Mouse (Mus musculus) left cerebral cortex, postnatal 14 days (tissue): ENCODE data around the gene Gen1. TPM values are rescaled to one million over a fixed set of nuclear protein-coding genes. Genes with fewer than 3 reads are reported as not detected.

Experiments used
- DNase-seq, 2 experiments: peaks; one replicate each; pipeline ENCODE4 v3.0.0; 2021 to 2022; ENCODE audit warnings: low spot score in 2 of 2, mixed read lengths in 1 of 2
- intact Hi-C: fragments of 180-260 bp; cut with DNase I; formaldehyde crosslinking; loops from one replicate; pipeline ENCODE4 v1.15.1; 2025
- total RNA-seq, 2 experiments: library from RNA; stranded (reverse); gene quantifications; 2 replicates each; pipeline ENCODE4 v1.2.3; 2021

The Gen1 gene
- total RNA-seq, 2 experiments from 2014 or later = 1.3 to 3.7 TPM

DNA sequence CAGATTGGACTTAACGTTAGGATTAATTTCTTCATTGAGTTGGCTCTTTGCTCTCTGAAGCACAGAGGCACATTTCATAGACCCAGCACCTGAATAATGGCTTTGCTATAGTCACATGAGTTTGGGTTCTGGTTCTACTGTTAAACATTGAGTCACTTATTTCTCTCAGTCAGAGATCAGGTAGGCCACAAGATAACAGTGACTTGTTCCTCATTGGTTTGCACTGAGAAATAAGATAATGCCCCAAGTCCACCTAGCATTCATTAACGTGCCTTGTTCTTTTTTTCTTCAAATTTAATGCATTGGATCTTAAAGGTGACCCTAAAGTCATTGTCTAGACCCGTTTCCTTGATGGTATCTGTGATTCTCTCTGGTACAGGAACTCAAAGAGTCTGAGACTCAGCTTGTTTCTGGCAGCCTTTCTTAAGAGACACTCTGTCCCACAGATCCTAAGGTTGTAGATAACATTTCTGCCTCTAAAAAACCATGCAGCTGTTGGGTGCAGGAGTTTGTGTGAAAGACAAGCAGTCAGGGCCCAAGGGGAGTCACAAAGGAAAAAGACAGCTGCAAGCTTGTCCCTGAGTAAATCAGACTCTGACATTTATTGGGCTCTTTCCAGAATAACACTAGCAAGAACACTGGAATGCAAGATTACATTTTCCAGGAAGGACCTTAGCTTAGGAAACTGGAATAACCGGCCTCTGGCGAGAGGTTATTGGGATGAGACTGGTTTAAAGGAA lies 38.9 kb downstream of the Gen1 start:
- DNase-seq = no peak
- intact Hi-C loops = no loop called here

DNA sequence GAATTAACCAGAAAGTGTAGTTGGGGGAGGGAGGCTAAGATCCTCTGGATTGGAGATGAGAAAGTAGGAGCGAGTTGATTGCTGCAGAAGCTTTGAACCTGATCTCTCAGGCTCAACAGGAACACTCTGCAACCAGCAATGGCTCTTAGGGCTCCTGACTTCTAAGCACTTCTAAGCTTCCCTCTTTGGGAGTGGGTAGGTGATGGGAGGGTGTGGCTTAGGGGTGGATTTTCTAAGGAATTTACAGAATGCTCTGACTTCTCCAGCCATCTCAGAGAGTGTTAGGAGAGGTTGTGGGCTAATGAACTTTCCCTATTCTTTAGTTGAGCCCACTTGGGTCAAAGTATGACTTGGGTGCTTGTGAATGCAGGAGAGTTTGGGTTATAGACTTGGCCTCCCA lies 39.5 kb downstream of the Gen1 start:
- intact Hi-C loops = no loop called here
- DNase-seq = no peak

GRCm38 (mm10) chr12:11224722-11225121 lies 40.9 kb downstream of the Gen1 start:
- no peak for DNase-seq
- intact Hi-C loops = no loop called here

DNA sequence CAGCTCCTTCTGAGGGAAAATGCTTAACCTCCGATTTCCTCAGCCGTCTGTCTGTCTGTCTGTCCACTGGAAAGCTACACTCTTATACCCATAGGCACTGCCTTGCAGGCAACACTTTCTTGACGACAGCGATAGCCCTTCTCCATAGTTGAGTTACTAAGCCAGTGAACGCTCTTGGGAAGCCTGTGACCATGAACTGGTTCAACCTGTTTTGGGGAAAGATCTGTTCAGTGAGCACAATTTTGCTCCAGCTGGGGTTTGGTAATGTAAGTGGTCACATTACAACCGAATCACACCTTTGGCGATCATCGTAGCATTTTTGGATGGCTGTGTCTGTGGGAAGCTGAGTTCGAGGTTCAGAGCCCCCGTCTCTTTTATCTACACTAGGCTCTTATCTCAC lies 42.5 kb downstream of the Gen1 start:
- DNase-seq = no peak
- intact Hi-C loops = no loop called here

- no peak for DNase-seq
- intact Hi-C loops = no loop called here
Observed at GRCm38 (mm10) chr12:11222566-11222965, 43.0 kb downstream of the Gen1 start.

DNA sequence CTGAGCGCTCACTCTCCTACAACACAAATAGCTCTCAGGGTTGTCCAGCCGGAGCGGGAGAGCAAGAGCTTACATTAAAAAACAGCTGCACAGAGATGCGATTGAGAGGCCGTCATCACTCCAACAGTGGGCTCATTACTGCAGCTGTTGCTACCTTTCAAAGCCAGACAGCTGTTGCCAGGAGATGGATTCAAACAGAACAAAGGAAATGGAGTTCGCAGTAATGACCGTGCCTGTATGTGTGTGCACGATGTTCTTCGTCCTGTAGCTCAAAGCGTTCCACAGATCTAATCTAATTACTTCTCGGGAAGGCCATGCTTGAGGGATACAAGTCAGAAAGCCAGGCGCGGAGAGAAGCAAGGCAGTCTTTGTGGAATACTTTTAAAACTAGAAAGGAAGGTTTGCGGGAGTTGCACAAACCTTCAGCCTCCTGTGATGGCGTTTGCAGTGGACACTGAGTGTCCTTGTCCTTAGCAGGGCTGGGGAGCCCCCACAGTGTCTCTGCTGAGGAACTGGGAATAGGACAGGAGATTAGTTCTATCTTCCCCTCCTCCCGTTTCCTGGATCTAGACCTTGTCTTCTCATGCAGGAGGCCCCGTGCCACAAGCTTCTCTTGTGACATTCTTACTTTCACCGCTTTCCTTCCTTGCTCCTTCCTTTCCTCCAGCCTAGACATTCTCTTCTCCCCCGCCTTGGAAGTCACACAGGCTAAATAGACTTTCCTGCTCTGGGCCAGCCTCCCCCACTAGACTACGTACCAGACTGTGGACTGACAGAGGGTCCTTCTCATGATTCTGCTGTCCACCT lies 43.9 kb downstream of the Gen1 start:
- intact Hi-C loops = no loop called here
- DNase-seq = peak in 1 of 2 experiments; percentile 1

- intact Hi-C loops = no loop called here
- no peak for DNase-seq
Observed at GRCm38 (mm10) chr12:11217726-11218250, 47.8 kb downstream of the Gen1 start.

DNA sequence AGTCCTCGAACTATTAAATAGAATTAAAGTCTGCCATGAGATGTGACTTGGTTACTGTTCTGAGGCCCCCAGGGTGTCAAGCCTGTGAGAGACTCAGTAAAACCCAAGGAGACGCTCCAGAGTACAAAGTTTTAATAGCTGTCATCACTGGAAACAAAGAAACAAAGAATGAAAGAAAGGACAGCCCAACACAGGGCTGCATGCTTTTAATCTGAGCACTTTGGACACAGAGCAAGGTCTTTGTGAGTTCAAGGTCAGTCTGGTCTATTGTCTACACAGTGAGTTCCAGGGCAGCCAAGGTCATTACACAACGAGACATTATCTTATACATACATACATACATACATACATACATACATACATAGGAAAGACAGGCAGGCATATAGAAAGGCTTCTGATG lies 49.1 kb downstream of the Gen1 start:
- DNase-seq = no peak
- intact Hi-C loops = no loop called here

DNA sequence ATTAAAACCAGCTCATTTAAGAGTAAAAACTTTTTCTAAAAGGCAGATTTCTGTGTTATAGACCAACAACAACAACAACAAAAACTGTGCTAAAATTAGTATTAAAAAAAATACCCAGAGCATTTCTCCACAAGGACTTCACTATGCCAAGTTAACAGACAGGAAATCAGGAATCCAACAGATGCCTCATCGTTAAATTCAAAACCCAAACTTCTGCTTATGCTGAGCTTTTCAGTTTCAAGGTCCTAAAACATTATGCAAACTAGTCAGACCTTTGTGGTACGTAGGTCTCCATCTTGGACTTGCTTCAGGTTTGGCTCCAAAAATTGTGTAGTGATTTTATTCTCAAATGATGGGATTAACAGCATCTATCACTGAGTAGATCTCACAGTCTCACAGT lies 50.0 kb downstream of the Gen1 start:
- intact Hi-C loops = no loop called here
- DNase-seq = no peak

DNA sequence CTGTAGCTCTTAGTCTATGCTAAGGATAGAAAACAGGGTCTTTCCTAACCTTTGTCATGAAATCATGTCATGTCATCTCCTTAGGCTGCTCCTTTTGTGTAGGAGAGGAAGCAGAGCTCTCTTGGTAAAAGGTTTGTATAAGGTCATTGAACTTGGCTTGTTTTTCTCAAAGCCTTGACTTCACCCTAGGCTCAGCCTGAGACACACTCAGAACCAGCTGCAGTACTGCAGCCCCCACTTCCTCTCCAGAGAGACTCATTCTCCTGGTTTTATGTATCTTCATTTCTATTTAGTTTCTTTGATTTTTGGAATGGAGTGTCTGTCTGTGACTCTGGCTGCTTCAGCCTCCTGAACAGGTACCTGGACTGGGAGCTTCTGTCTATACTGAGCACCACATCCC lies 50.8 kb downstream of the Gen1 start:
- DNase-seq = no peak
- intact Hi-C loops = no loop called here

DNA sequence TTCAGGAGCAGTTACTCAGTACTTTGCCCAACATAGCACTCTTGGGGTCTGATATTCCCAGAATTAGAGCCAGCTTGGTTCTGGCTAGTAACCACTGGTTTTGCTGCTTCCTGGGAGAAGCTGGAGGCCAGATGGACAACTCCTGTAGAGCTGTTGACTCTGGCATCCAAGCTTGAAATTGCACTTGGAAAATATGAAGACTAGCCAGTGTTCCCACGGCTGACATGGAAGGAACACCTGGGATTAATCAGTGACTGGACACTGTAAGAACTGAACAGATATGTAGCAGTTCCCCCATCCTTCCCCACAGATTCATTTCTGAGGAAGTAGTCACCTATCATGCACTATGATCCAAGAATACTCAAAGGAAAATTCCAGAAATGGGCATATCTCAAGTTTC lies 52.7 kb downstream of the Gen1 start:
- intact Hi-C loops = no loop called here
- DNase-seq = no peak

DNA sequence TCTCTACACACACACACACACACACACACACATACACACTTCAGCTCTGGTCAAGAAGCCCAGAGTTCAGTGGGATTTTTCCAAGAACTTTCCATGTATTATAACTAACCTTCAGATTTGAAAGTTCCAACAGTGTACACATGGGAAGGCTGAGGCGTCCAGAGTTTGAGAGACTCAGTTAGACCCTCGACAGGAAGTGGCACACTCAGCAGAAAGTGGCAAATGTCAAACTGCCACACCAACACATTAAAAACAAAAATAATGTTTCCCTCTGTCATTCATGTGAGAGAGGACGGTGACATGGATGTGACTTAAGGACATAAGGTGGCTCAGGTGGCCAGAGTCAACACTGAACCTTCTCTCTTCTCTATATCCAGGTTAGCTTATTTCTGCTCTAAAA lies 55.2 kb downstream of the Gen1 start:
- intact Hi-C loops = no loop called here
- no peak for DNase-seq

GRCm38 (mm10) chr12:11209636-11210035 lies 56.0 kb downstream of the Gen1 start:
- no peak for DNase-seq
- intact Hi-C loops = no loop called here

- intact Hi-C loops = no loop called here
- no peak for DNase-seq
Observed at GRCm38 (mm10) chr12:11208872-11209271, 56.7 kb downstream of the Gen1 start, which contains the start of gene Msgn1. Msgn1 (minus strand) TSS chr12:11208972.

GRCm38 (mm10) chr12:11206321-11206720 lies 59.3 kb downstream of the Gen1 start:
- intact Hi-C loops = no loop called here
- no peak for DNase-seq

DNA sequence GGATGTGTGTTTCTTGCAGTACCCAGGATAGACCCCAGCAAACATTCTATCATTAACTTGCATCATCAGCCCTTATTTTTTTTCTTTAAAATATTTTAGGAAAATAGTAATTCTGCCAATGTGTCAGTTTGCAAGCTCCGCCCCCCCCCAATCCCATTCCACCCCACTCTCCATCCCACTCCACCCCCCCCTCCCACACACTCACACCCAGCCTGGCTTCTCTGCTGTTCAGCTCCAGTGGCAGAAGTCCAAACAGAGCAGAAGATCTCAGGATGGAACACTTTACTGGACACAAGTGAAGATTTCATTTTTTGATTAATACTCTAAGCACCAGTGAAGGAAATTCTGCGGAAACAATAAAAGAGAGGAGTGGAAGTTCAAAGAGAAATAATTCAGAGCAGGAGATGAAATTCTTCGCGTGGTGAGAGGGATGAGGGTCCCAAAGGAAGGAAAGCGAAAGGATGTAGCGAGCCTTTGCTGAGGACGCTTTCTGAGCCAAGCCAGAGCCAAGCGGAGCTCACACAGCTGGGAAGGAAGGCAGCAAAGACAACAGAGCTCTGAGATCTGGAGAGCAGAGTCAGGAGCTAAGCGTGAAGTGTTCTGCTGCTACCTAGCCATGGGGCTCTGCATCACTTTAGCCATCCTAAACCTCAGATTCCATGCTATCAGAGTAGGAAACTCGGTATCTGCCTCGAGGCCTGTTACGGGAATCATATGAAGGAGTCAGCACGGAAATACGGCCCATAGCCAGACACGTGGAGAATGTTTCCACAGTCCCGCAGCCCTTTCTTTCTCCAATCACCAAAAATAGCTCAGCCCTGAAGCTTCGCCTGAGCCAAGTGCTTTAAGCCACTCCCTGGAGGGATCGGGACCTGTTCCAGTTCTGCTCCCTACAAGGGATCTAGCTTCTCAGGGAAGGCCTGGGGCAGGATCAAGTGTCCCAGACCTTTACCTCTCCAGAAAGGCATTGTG lies 61.6 kb downstream of the Gen1 start:
- DNase-seq = peak in 1 of 2 experiments; percentile 2
- intact Hi-C loops = no loop called here

GRCm38 (mm10) chr12:11202476-11202875 lies 63.1 kb downstream of the Gen1 start:
- intact Hi-C loops = no loop called here
- no peak for DNase-seq

DNA sequence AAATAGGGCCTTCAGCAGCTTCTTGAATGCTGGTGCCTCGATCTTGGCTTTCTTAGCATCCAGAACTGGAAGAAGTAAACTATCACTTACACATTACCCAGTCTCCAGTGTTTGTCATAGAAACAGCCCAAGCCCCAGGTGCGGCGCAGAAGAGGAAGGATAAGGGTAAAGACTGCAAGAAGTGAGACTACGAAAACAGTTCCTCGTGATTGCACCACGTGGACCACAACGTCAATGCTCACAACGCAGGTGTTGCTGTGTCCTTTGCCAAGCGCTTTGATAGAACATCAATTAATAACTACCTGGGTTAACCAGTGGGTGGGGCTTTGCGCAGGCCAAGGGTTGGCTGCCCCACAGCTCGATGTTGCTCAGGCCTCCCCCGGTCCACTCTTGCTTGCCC lies 64.9 kb downstream of the Gen1 start:
- intact Hi-C loops = no loop called here
- no peak for DNase-seq

DNA sequence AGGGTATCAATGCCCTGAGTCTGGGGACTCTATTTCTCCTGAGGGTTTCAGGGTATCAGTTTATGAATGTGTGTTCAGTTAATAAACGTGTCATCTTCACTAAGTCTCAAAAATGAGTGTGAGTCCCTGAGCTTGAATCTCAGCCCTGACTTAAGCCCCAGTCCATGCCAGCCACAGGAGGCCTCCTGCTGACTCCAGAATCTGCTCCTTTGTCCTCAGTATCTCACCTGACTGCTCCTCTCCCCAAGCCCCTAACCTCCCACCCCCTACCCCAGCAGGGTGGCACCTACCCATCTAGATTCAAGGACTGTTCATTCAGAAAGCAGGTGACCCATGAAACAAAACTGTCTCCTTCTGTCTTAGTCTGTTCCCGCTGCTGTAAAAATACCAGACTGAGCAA lies 67.0 kb downstream of the Gen1 start:
- no peak for DNase-seq
- intact Hi-C loops = loop anchor here (5.0 kb wide), 1 partner anchor 69 kb away; the partner anchor contains the start of genes Gen1 and Smc6
